Mouse (Mus musculus) kidney, adult 18-20 months (tissue): Measurements from ENCODE around the gene Acrbp.
"Not testable (repeated sequence)": the region's sequence is repeated elsewhere in the genome, so short reads cannot be mapped to it uniquely, and the experiment has no call there.

Experiments
- DNase-seq: peaks from one replicate; pipeline ENCODE4 v3.0.0; 2021

Gene Acrbp

GRCm38 (mm10) chr6:125049678-125050077 is at the start of gene Acrbp:
TSS of gene Acrbp (plus strand) at chr6:125049689.
- DNase-seq, result no peak

- no peak for DNase-seq
These were observed 45.8 kb upstream of the Acrbp start for GRCm38 (mm10) chr6:125003706-125004105.

GRCm38 (mm10) chr6:125005086-125005485 is 44.4 kb upstream of the Acrbp start:
- no peak for DNase-seq

GRCm38 (mm10) chr6:125008060-125008459 is 41.4 kb upstream of the Acrbp start:
- DNase-seq, result no peak

- peak; percentile 96 for DNase-seq
These were observed 40.8 kb upstream of the Acrbp start for GRCm38 (mm10) chr6:125008586-125009128.

- no peak for DNase-seq
These were observed 40.5 kb upstream of the Acrbp start, which contains the start of gene Zfp384 for GRCm38 (mm10) chr6:125009129-125009180. TSS of gene Zfp384 (plus strand) at chr6:125009145.

GRCm38 (mm10) chr6:125009181-125010073 is 40.1 kb upstream of the Acrbp start:
- DNase-seq, result peak; percentile 83

GRCm38 (mm10) chr6:125017682-125018081 is 31.8 kb upstream of the Acrbp start:
- DNase-seq, result no peak

GRCm38 (mm10) chr6:125030532-125030931 is 19.0 kb upstream of the Acrbp start:
- peak; percentile 55 for DNase-seq

GRCm38 (mm10) chr6:125031604-125032003 is 17.9 kb upstream of the Acrbp start:
- no peak for DNase-seq

- DNase-seq, result no peak
These were observed 10.8 kb upstream of the Acrbp start for GRCm38 (mm10) chr6:125038666-125039065.

- DNase-seq, result no peak
These were observed 10.4 kb upstream of the Acrbp start for GRCm38 (mm10) chr6:125039131-125039530.

GRCm38 (mm10) chr6:125039533-125040153 is 9.8 kb upstream of the Acrbp start, which contains the start of gene Ing4:
TSS of gene Ing4 (plus strand) at chr6:125039760.
- peak; percentile 91 for DNase-seq

- DNase-seq, result no peak
These were observed 9.3 kb upstream of the Acrbp start for GRCm38 (mm10) chr6:125040221-125040620.

- DNase-seq, result no peak
These were observed 8.4 kb upstream of the Acrbp start for GRCm38 (mm10) chr6:125041047-125041446.

- DNase-seq, result no peak
These were observed 7.4 kb upstream of the Acrbp start for GRCm38 (mm10) chr6:125042081-125042480.

- DNase-seq, result peak; percentile 81
These were observed 2.8 kb upstream of the Acrbp start for GRCm38 (mm10) chr6:125046691-125047090.

GRCm38 (mm10) chr6:125051237-125051636 is 1.7 kb downstream of the Acrbp start:
- no peak for DNase-seq

- DNase-seq, result no peak
These were observed 12.0 kb downstream of the Acrbp start for GRCm38 (mm10) chr6:125061493-125061892.

- no peak for DNase-seq
These were observed 13.0 kb downstream of the Acrbp start for GRCm38 (mm10) chr6:125062511-125062910.

GRCm38 (mm10) chr6:125063906-125064305 is 14.4 kb downstream of the Acrbp start:
- DNase-seq, result no peak

GRCm38 (mm10) chr6:125065223-125065622 is 15.7 kb downstream of the Acrbp start:
- not testable (repeated sequence) for DNase-seq

- no peak for DNase-seq
These were observed 18.1 kb downstream of the Acrbp start, which contains the start of gene Lpar5 for GRCm38 (mm10) chr6:125067571-125067995. TSS of gene Lpar5 (plus strand) at chr6:125067920.

- no peak for DNase-seq
These were observed 21.8 kb downstream of the Acrbp start for GRCm38 (mm10) chr6:125071170-125071895.
